Mouse (Mus musculus): ENCODE measurements around the gene Elavl2. TPM values are rescaled to one million over a fixed set of nuclear protein-coding genes. Genes with fewer than 3 reads are reported as not detected.
"Not testable (repeated sequence)": the region's sequence is repeated elsewhere in the genome, so short reads cannot be mapped to it uniquely, and the experiment has no call there.

Elavl2 gene
- polyA plus RNA-seq, 1 experiment from 2014 or later, result 0.22 TPM

DNA sequence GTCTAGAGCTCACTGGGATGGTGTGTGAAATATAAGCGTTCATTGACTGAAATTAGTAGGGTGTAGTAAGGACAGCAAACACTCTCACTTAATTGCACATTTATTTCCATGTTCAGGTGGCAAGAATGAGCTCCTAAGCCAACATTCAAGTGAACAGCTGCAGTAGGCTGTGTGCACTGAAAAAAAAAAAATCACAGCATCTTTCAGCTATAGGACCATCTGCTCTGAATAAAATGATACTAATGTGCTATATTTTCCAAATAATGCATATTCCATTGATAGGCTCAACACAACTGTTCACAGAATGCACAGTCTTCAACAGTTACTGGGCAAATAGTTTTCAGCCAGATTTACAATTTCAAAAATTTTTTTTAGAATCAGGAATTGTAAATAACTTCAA, 89.8 kb downstream of the Elavl2 start:
- no peaks in the 10 kb centered on the region for H3K4me1 ChIP-seq (replicated peaks)
- no peaks in the 10 kb centered on the region for H3K36me3 ChIP-seq (replicated peaks)
- H3K9me3 ChIP-seq (replicated peaks), result no peaks in the 10 kb centered on the region
- H3K4me2 ChIP-seq, result no peak overlapping the region
- 49% methylated on average over 1 of the region's 1 CpGs for WGBS (ENCODE audit: insufficient replicate concordance)
- H3K27me3 ChIP-seq, result no peaks in the 10 kb centered on the region
- no peak overlapping the region for H3K27ac ChIP-seq (replicated peaks)
- no peak overlapping the region for H3K9ac ChIP-seq
- no peak for ATAC-seq (ENCODE audit: insufficient read depth)
- no peak overlapping the region for H3K4me3 ChIP-seq (replicated peaks)

DNA sequence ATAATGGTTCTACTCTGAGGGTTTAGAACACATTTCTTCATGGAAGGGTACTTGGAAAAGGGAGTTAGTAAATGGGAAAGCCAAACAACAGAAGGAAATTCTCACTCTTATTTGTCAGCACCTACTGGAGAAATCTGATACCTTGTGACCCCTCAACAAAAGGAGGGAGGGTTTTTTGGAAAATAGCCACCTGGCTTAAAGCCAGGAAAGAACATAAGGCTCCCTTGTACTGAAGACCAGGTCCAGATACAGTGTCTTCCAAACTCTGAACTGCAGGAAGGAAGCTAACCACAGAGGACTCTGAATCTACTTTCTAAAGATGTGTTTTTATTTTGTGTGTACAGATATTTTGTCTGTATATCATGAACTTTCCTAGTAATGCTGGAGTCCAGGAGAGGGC, 102.9 kb downstream of the Elavl2 start:
- no peaks in the 10 kb centered on the region for H3K36me3 ChIP-seq (replicated peaks)
- no peak for ATAC-seq (ENCODE audit: insufficient read depth)
- H3K9me3 ChIP-seq (replicated peaks), result no peaks in the 10 kb centered on the region
- no peaks in the 10 kb centered on the region for H3K27me3 ChIP-seq
- H3K4me1 ChIP-seq (replicated peaks), result no peaks in the 10 kb centered on the region
- no peak overlapping the region for H3K9ac ChIP-seq
- no peak overlapping the region for H3K27ac ChIP-seq (replicated peaks)
- no peak overlapping the region for H3K4me2 ChIP-seq
- H3K4me3 ChIP-seq (replicated peaks), result no peak overlapping the region

DNA sequence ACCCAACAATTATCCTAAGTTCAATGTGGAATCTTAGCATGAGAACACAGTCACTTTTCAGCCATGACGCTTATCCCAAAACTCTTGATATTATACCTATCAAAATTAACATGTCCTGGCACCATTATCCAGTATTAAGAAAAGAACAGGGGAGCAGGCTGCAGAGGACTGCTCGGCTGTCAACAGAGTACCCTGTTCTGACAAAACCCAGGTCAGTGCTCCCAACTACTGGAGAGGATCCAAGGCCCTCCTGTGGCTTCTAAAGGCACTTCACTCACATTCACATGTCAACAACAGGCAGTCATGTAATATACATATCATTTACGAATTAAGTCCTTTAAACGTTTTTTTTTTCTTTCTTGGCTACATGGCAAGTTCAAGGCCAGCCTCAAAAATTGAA, 105.3 kb downstream of the Elavl2 start:
- 53% methylated on average over 4 of the region's 4 CpGs for WGBS (ENCODE audit: insufficient replicate concordance)
- Histone ChIP-seq H3K4me3 (replicated peaks) (no peak overlapping the region), H3K4me2 (no peak overlapping the region), H3K9ac (no peak overlapping the region), H3K36me3 (replicated peaks) (no peaks in the 10 kb centered on the region), H3K4me1 (replicated peaks) (no peaks in the 10 kb centered on the region), H3K27me3 (no peaks in the 10 kb centered on the region), H3K9me3 (replicated peaks) (no peaks in the 10 kb centered on the region), H3K27ac (replicated peaks) (no peak overlapping the region)
- no peak for ATAC-seq (ENCODE audit: insufficient read depth)

DNA sequence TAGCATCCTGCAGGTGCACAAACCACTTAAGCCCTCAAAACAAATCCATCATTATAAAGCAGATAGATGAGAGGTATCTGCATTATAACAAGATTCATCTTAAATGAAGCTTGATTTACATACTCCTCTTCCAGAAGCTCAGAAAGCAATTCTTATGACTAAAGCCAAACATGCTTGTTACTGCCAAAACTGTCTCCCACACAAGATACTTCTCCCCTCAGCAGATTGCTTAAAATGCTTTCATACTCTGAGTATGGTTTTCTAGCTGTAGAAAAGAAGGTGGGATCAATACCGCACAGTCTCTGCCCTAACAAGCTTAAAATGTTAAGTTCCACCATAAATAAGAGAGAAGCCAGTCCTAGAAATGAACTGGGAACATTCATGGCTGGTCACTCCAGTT, 109.1 kb downstream of the Elavl2 start:
- no peak overlapping the region for H3K27ac ChIP-seq (replicated peaks)
- H3K36me3 ChIP-seq (replicated peaks), result no peaks in the 10 kb centered on the region
- no peaks in the 10 kb centered on the region for H3K27me3 ChIP-seq
- no peak overlapping the region for H3K4me3 ChIP-seq (replicated peaks)
- no peak for ATAC-seq (ENCODE audit: insufficient read depth)
- WGBS (ENCODE audit: insufficient replicate concordance), result 60% methylated on average over 1 of the region's 1 CpGs
- H3K9ac ChIP-seq, result no peak overlapping the region
- H3K9me3 ChIP-seq (replicated peaks), result no peaks in the 10 kb centered on the region
- no peaks in the 10 kb centered on the region for H3K4me1 ChIP-seq (replicated peaks)
- no peak overlapping the region for H3K4me2 ChIP-seq

DNA sequence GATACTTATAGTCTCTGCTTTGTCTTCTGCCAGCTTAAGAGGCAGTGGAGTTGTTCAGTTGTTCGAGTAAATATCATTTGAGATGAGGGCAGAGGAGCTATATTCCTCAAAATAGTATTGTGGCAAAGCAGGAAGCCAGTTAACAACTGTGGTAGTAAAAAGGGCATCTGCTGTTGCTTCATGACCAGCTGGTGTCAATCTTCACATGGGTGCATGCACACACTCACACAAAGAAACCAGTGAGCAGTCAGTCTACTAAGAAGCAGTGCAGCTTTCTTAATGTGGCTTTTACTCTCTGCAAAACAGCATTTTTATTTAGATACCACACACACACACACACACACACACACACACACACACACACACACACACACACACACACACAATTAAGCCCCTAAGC, 110.2 kb downstream of the Elavl2 start:
- H3K9me3 ChIP-seq (replicated peaks), result no peaks in the 10 kb centered on the region
- H3K9ac ChIP-seq, result no peak overlapping the region
- no peaks in the 10 kb centered on the region for H3K27me3 ChIP-seq
- H3K4me3 ChIP-seq (replicated peaks), result no peak overlapping the region
- no peaks in the 10 kb centered on the region for H3K36me3 ChIP-seq (replicated peaks)
- no peak overlapping the region for H3K4me2 ChIP-seq
- ATAC-seq (ENCODE audit: insufficient read depth), result no peak
- H3K4me1 ChIP-seq (replicated peaks), result no peaks in the 10 kb centered on the region
- WGBS (ENCODE audit: insufficient replicate concordance), result 45% methylated on average over 1 of the region's 1 CpGs
- H3K27ac ChIP-seq (replicated peaks), result no peak overlapping the region

DNA sequence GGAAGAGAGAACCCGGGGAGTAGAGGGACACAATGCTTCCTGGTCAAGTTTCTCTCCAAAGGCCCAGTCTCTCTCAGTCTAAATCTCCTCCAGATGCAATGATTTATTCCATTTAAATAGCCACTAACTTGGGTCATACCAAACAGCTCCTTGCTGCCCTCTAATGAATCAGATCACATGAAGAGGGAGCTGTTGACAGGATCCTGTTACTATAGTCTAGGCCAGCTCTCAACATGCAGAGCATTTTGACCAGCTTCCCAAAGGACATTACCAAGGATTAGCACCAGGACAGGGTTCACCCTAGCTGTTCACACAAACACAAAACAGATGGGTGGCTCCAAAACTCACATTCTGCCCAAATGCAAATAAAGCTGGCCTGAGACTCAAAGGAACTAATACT, 111.4 kb downstream of the Elavl2 start:
- Histone ChIP-seq H3K4me1 (replicated peaks) (no peaks in the 10 kb centered on the region), H3K9ac (no peak overlapping the region), H3K9me3 (replicated peaks) (no peaks in the 10 kb centered on the region), H3K4me3 (replicated peaks) (no peak overlapping the region), H3K27me3 (no peaks in the 10 kb centered on the region), H3K36me3 (replicated peaks) (no peaks in the 10 kb centered on the region), H3K27ac (replicated peaks) (no peak overlapping the region), H3K4me2 (no peak overlapping the region)
- ATAC-seq (ENCODE audit: insufficient read depth), result no peak
- WGBS (ENCODE audit: insufficient replicate concordance), result 48% methylated on average over 1 of the region's 1 CpGs

DNA sequence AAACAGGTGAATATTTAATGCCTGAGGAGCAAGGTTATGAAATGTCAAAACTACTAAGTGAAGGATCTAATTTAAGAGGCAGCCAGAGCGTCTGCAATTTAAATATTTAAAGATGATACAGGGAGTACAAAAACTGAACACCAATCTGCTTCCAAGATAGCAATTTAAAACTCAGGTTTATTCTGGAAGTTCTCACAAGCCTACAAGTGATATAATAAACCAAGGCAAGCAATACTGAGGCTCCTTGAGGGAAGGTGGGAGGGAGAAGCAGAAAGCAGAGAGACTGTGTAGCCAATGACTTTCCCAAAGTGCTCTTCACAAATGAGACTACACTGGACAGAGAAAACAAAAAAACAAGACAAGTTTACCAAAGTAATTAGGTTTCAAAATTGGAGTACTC, 132.2 kb downstream of the Elavl2 start:
- H3K4me3 ChIP-seq (replicated peaks), result no peak overlapping the region
- no peaks in the 10 kb centered on the region for H3K4me1 ChIP-seq (replicated peaks)
- H3K9ac ChIP-seq, result no peak overlapping the region
- H3K27me3 ChIP-seq, result no peaks in the 10 kb centered on the region
- H3K9me3 ChIP-seq (replicated peaks), result no peaks in the 10 kb centered on the region
- WGBS (ENCODE audit: insufficient replicate concordance), result 43% methylated on average over 1 of the region's 1 CpGs
- H3K36me3 ChIP-seq (replicated peaks), result no peaks in the 10 kb centered on the region
- H3K4me2 ChIP-seq, result no peak overlapping the region
- ATAC-seq (ENCODE audit: insufficient read depth), result no peak
- H3K27ac ChIP-seq (replicated peaks), result no peak overlapping the region

DNA sequence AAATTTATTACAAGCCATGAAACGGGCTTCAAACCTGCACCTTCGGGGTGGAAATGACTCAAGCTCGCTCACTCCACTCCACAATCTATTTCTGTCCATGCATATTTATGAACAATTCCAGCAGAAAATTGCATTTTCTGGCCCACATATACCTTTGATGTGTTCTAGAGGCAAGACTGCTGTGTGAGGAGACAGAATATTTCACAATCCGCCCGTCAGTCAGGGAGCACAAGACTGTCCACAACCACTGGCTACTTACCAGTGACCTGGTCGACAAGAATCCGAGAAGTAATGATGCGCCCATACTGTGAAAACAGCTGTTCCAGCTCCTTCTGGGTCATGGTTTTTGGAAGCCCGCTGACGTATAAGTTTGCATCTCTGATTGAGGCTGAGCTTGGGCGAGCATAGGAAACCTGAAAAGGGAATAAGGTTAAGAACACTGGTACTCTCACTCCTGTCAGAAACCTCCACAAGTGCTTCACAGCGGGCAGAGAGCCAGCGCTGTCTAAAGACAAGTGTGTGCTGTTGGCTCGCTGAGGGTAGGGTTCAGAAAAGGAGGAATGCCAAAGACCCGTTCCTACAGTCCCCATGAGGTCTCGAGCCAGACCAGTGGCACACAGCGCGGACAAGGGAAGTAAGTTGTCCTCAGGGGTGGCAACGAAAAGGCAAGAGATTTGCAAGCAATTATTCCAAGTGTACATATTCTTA, 136.7 kb downstream of the Elavl2 start:
- Histone ChIP-seq H3K9me3 (replicated peaks) (no peaks in the 10 kb centered on the region), H3K9ac (no peak overlapping the region), H3K27ac (replicated peaks) (no peak overlapping the region), H3K36me3 (replicated peaks) (no peaks in the 10 kb centered on the region), H3K4me2 (no peak overlapping the region), H3K4me3 (replicated peaks) (no peak overlapping the region), H3K27me3 (no peaks in the 10 kb centered on the region), H3K4me1 (replicated peaks) (no peaks in the 10 kb centered on the region)
- ATAC-seq (ENCODE audit: insufficient read depth), result no peak
- 77% methylated on average over 19 of the region's 19 CpGs for WGBS (ENCODE audit: insufficient replicate concordance)

DNA sequence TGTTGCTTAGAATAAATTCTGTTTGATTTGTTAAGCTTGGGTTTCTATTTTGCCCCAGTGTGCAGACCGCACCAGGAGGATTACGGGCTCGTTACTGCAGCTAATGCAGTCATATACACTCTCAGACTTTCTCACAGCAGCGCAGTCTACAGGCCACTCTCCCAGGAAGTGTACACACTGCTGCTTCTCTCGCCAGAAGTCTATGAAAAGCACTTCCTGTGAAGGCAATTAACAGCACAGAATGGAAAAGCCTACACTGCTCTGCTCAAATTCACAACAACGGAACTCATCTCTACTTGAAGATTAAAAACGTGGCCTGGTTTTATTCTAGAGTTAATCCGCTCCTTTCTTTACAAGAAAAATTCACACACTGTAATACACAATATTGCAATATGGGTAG, 137.7 kb downstream of the Elavl2 start:
- Histone ChIP-seq H3K9me3 (replicated peaks) (no peaks in the 10 kb centered on the region), H3K27me3 (no peaks in the 10 kb centered on the region), H3K4me3 (replicated peaks) (no peak overlapping the region), H3K4me2 (no peak overlapping the region), H3K36me3 (replicated peaks) (no peaks in the 10 kb centered on the region), H3K9ac (no peak overlapping the region), H3K27ac (replicated peaks) (no peak overlapping the region), H3K4me1 (replicated peaks) (no peaks in the 10 kb centered on the region)
- no peak for ATAC-seq (ENCODE audit: insufficient read depth)
- WGBS (ENCODE audit: insufficient replicate concordance), result 61% methylated on average over 8 of the region's 8 CpGs

DNA sequence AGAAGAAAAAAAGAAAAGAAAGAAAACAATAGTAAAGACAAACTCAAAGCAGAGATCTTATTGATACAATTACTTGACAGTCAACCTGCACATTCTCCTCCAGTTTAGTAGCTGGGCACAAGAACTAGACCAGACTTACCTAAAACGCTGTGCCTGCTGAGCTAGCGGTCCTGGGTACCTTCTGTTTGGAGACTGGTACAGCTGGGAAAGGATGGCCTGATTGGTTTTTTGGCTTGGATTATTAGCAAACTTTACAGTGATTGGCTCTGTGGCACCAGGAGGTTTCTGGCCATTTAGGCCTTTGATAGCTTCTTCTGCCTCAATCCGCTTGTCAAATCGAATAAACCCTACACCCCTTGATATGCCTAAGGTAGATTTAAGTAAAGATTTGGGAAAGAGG, 140.0 kb downstream of the Elavl2 start:
- WGBS (ENCODE audit: insufficient replicate concordance), result 69% methylated on average over 4 of the region's 4 CpGs
- Histone ChIP-seq H3K9ac (no peak overlapping the region), H3K36me3 (replicated peaks) (no peaks in the 10 kb centered on the region), H3K4me1 (replicated peaks) (no peaks in the 10 kb centered on the region), H3K4me3 (replicated peaks) (no peak overlapping the region), H3K9me3 (replicated peaks) (no peaks in the 10 kb centered on the region), H3K27ac (replicated peaks) (no peak overlapping the region), H3K27me3 (no peaks in the 10 kb centered on the region), H3K4me2 (no peak overlapping the region)
- no peak for ATAC-seq (ENCODE audit: insufficient read depth)

DNA sequence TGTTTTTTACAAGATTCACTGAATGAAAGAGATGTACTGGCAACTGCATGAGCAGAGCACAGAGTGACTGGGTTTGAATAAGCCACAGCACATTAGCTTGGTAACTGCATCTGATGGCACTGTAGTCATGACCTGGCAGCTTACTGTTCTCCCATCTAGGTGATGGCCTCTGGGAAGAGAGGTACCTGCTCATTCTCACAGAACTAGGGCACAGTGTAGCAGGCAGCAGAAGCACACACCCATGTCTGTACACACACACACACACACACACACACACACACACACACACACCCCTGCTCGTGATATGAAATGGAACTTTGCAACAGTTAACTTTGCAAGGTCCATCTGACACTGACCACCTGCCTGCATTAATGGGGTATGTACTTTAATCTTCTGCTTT, 151.9 kb downstream of the Elavl2 start:
- Histone ChIP-seq H3K4me2 (no peak overlapping the region), H3K36me3 (replicated peaks) (no peaks in the 10 kb centered on the region), H3K4me1 (replicated peaks) (no peaks in the 10 kb centered on the region), H3K4me3 (replicated peaks) (no peak overlapping the region), H3K9ac (no peak overlapping the region), H3K9me3 (replicated peaks) (no peaks in the 10 kb centered on the region), H3K27ac (replicated peaks) (no peak overlapping the region), H3K27me3 (no peaks in the 10 kb centered on the region)
- ATAC-seq (ENCODE audit: insufficient read depth), result no peak
- WGBS (ENCODE audit: insufficient replicate concordance), result 39% methylated on average over 1 of the region's 1 CpGs

DNA sequence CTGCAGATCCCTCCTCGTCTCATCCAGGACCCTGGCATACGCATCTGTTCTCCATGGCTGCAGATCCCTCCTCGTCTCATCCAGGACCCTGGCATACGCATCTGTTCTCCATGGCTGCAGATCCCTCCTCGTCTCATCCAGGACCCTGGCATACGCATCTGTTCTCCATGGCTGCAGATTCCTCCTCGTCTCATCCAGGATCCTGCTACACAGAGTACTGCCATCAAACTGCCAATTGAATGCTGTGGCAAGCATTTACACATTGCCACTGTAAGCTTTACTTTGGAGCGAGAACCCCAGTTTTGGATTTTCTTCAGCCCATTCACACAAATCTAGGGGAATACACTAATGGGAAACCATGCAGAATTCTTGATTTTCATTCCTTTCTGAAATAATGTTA, 155.4 kb downstream of the Elavl2 start:
- not testable (repeated sequence) for H3K9ac ChIP-seq; H3K9me3 ChIP-seq (replicated peaks); H3K36me3 ChIP-seq (replicated peaks); H3K4me2 ChIP-seq; H3K27ac ChIP-seq (replicated peaks); H3K4me1 ChIP-seq (replicated peaks); H3K27me3 ChIP-seq; ATAC-seq (ENCODE audit: insufficient read depth); H3K4me3 ChIP-seq (replicated peaks)
- 64% methylated on average over 7 of the region's 8 CpGs for WGBS (ENCODE audit: insufficient replicate concordance)
